Mouse (Mus musculus) forebrain, embryonic 15.5 days (tissue): ENCODE data around the gene Cdk5rap2. TPM values are rescaled to one million over a fixed set of nuclear protein-coding genes. Genes with fewer than 3 reads are reported as not detected.

Source experiments
- ATAC-seq: fragments of 200-750 bp; cut with Nextera tagmentation; replicated peaks from 2 replicates; pipeline ENCODE4 v1.8.0; 2017; ENCODE audit warnings: mild to moderate bottlenecking, moderate TSS enrichment, moderate library complexity
- H3K27ac ChIP-seq: fragments of 300-500 bp; sonication (generic); replicated peaks from 2 replicates; pipeline ENCODE4 v1.5.1; 2015; ENCODE audit warnings: mild to moderate bottlenecking, inconsistent platforms
- H3K27me3 ChIP-seq: fragments of 300-500 bp; sonication (generic); 2 replicates; pipeline ENCODE4 v1.6.1; 2015; ENCODE audit warnings: inconsistent platforms
- H3K36me3 ChIP-seq: fragments of 300-500 bp; sonication (generic); 2 replicates; pipeline ENCODE4 v1.6.1; 2015; ENCODE audit warnings: mild to moderate bottlenecking, inconsistent platforms
- H3K4me1 ChIP-seq: fragments of 300-500 bp; sonication (generic); 2 replicates; pipeline ENCODE4 v1.6.1; 2015; ENCODE audit warnings: inconsistent platforms
- H3K4me2 ChIP-seq: fragments of 300-500 bp; sonication (generic); replicated peaks from 2 replicates; pipeline ENCODE4 v1.6.1; 2015; ENCODE audit warnings: mild to moderate bottlenecking, inconsistent platforms
- H3K4me3 ChIP-seq: fragments of 300-500 bp; sonication (generic); 2 replicates; pipeline ENCODE4 v1.5.1; 2015; ENCODE audit warnings: mild to moderate bottlenecking, inconsistent platforms
- H3K9ac ChIP-seq: fragments of 300-500 bp; sonication (generic); replicated peaks from 2 replicates; pipeline ENCODE4 v1.6.1; 2015; ENCODE audit warnings: mild to moderate bottlenecking, inconsistent platforms
- H3K9me3 ChIP-seq: fragments of 300-500 bp; sonication (generic); 2 replicates; pipeline ENCODE4 v1.6.1; 2016; ENCODE audit warnings: inconsistent platforms
- WGBS: fragments of 180-500 bp; shearing (Covaris S2); methylation state at CpG from one replicate; pipeline ENCODE4 v1.1.7; 2015; ENCODE audit warnings: mixed read lengths; 5-methylcytosine and 5-hydroxymethylcytosine counted together
- polyA plus RNA-seq: library from polyadenylated mRNA; unstranded; fragments of >200 nt; fragmentation: Nextera tagmentation; extraction: Ambion mirVana; gene quantifications from 2 replicates; pipeline ENCODE4 v1.2.1, GENCODE M21; 2015

The Cdk5rap2 gene
- polyA plus RNA-seq, 1 experiment from 2014 or later, result 12.5 TPM

- Histone ChIP-seq H3K9ac (no peak overlapping the region), H3K27me3 (no peaks in the 10 kb centered on the region), H3K4me3 (no peak overlapping the region), H3K36me3 (no peaks in the 10 kb centered on the region), H3K4me2 (no peak overlapping the region), H3K9me3 (no peaks in the 10 kb centered on the region), H3K27ac (no peak overlapping the region), H3K4me1 (peaks cover 11% of the 10 kb centered on the region)
- no peak for ATAC-seq
- WGBS, result 90% methylated on average over 5 of the region's 5 CpGs
These were observed 13.5 kb downstream of the Cdk5rap2 start for GRCm38 (mm10) chr4:70396701-70397100.

GRCm38 (mm10) chr4:70394736-70395135 is 15.5 kb downstream of the Cdk5rap2 start:
- Histone ChIP-seq H3K4me2 (no peak overlapping the region), H3K27me3 (no peaks in the 10 kb centered on the region), H3K27ac (no peak overlapping the region), H3K9me3 (no peaks in the 10 kb centered on the region), H3K9ac (no peak overlapping the region), H3K4me1 (peaks cover 14% of the 10 kb centered on the region), H3K36me3 (no peaks in the 10 kb centered on the region), H3K4me3 (no peak overlapping the region)
- ATAC-seq, result no peak
- 92% methylated on average over 2 of the region's 2 CpGs for WGBS

DNA sequence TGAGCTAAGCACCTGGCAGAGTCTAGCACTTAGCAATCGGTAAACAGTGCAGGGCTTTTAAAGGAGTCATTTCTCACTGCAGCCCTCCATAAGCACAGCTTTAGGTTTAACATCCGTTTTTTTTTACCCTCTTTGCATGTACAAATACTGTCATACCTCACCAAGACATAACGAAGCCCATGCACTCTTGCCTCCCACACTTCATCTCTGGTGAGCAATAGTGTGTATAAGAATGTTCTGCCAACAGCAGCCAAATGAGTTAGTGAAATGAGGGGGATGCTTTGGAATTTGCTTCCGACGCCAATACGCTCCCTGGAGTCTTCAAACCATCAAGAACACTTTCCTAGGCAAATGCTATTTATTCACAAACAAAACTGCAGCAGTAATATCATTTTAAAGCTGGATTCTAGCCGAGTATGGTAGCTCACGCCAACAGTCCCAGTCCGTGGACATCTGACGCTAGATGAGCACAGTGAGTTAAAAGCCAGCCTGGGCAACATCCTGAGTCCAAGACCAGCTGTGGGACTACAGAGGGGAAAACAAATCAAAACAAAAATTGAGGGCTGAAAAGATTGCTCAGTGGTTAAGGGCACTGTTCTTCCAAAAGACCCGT is 18.4 kb downstream of the Cdk5rap2 start:
- H3K27me3 ChIP-seq, result no peaks in the 10 kb centered on the region
- no peaks in the 10 kb centered on the region for H3K36me3 ChIP-seq
- 0 out of 2 replicates have a peak overlapping the region, but pooled peaks have one; percentile 36 for H3K27ac ChIP-seq
- no peak for ATAC-seq
- no peak overlapping the region for H3K9ac ChIP-seq
- 78% methylated on average over 11 of the region's 11 CpGs for WGBS
- no peak overlapping the region for H3K4me3 ChIP-seq
- H3K4me1 ChIP-seq, result peaks cover 13% of the 10 kb centered on the region
- H3K9me3 ChIP-seq, result no peaks in the 10 kb centered on the region
- no peak overlapping the region for H3K4me2 ChIP-seq

- Histone ChIP-seq H3K9ac (no peak overlapping the region), H3K27ac (0 out of 2 replicates have a peak overlapping the region, but pooled peaks have one; percentile 36), H3K4me3 (no peak overlapping the region), H3K4me2 (no peak overlapping the region), H3K9me3 (no peaks in the 10 kb centered on the region), H3K4me1 (peaks cover 9% of the 10 kb centered on the region), H3K36me3 (no peaks in the 10 kb centered on the region), H3K27me3 (no peaks in the 10 kb centered on the region)
- WGBS, result 91% methylated on average over 9 of the region's 9 CpGs
- no peak for ATAC-seq
These were observed 19.2 kb downstream of the Cdk5rap2 start for GRCm38 (mm10) chr4:70391073-70391472.

DNA sequence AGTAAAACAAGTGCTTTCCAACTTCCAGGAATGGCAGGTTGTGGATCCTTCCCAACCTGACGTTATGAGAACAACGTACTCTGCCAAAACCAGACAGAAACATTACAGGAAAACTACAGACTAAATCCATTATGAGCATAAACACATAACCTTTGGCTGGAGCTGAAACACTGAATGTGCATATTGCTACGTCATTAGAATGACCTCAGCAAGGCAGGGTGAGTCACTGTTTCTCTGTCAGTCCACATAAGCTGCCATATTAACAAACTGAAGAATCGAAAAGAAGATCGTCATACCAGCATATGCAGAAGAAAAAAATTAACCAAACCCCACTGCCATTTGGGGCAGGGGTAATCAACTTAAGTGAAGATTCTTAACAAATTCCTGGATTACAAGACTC is 24.0 kb downstream of the Cdk5rap2 start:
- H3K27ac ChIP-seq, result no peak overlapping the region
- H3K4me2 ChIP-seq, result no peak overlapping the region
- no peak for ATAC-seq
- H3K36me3 ChIP-seq, result no peaks in the 10 kb centered on the region
- H3K9me3 ChIP-seq, result no peaks in the 10 kb centered on the region
- no peak overlapping the region for H3K4me3 ChIP-seq
- H3K4me1 ChIP-seq, result no peaks in the 10 kb centered on the region
- no peak overlapping the region for H3K9ac ChIP-seq
- no peaks in the 10 kb centered on the region for H3K27me3 ChIP-seq
- WGBS, result 89% methylated on average over 5 of the region's 5 CpGs

DNA sequence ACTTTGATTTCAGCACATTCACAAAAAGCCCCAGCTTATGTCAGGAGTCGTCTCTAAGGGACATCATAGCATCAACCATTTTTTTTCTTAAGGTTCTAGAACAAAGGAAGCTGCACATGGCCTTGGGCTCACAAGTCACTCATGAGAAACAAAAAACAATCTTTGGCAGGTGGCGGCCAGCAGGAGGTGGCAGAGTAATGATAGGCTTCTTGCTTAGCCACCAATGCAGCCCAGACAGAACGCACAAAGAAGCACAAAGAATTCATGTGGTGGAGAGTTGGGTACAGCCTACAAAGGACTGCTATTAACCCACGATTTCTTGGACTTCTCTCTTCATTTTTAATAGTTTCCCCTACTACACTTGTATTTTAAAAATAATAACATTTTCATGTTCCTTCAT is 32.9 kb downstream of the Cdk5rap2 start:
- Histone ChIP-seq H3K36me3 (0 out of 2 replicates have a peak, but pooled peaks cover 4% of the 10 kb centered on the region), H3K27me3 (no peaks in the 10 kb centered on the region), H3K9ac (no peak overlapping the region), H3K4me2 (no peak overlapping the region), H3K4me1 (no peaks in the 10 kb centered on the region), H3K4me3 (no peak overlapping the region), H3K27ac (no peak overlapping the region), H3K9me3 (no peaks in the 10 kb centered on the region)
- peak; percentile 55 for ATAC-seq
- 47% methylated on average over 4 of the region's 4 CpGs for WGBS

DNA sequence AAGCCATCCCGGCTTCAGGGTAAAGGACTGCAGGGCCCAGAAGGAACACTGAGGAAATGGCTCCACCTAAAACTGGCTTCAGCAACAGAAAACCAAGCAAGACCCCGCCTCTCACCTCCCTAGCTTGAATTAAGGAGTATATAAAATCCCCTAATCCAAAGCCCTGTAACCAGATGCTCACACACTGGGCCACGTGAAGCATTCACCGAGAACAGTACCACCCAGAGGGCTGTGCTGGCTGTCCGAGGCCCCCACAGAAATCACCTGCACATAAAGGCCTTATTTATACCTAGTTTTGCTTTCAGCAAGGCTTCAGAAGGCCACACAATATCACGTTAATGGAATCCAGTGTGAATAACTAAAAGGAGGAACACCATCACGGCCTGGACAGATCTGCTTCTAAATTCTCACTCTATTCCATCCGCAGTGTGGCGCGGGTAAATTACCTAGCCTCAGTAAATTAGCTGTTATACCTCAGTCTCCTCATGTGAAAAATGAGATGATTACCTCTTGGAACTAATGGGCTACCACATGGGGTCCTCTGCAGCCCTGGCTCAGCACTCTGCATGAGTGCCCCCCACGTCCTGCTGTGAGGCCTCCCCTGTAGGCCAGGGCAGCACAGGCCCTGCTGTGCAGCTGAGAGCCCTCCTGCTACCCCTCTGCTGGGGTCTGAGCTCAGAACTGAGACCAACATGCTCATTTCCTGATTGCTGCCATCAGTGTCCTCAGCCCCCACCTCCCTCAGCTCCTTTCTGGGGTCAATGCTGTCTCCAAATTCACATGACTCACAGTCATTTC is 45.0 kb downstream of the Cdk5rap2 start:
- 35% methylated on average over 11 of the region's 11 CpGs for WGBS
- peak; percentile 75 for ATAC-seq

GRCm38 (mm10) chr4:70361366-70361765 is 48.9 kb downstream of the Cdk5rap2 start:
- Histone ChIP-seq H3K27me3 (no peaks in the 10 kb centered on the region), H3K27ac (no peak overlapping the region), H3K9me3 (no peaks in the 10 kb centered on the region), H3K4me1 (no peaks in the 10 kb centered on the region), H3K9ac (no peak overlapping the region), H3K36me3 (peaks cover 3% of the 10 kb centered on the region; the same call in 1 of the 2 replicates), H3K4me3 (no peak overlapping the region), H3K4me2 (no peak overlapping the region)
- ATAC-seq, result no peak
- 76% methylated on average over 4 of the region's 4 CpGs for WGBS

More for the DNA sequence above, 45.0 kb downstream of the Cdk5rap2 start:
- no peak overlapping the region for H3K27ac ChIP-seq
- no peak overlapping the region for H3K4me3 ChIP-seq
- no peaks in the 10 kb centered on the region for H3K9me3 ChIP-seq
- no peak overlapping the region for H3K9ac ChIP-seq
- H3K36me3 ChIP-seq, result peaks cover 3% of the 10 kb centered on the region; the same call in 1 of the 2 replicates
- H3K4me1 ChIP-seq, result no peaks in the 10 kb centered on the region
- H3K27me3 ChIP-seq, result no peaks in the 10 kb centered on the region
- no peak overlapping the region for H3K4me2 ChIP-seq

GRCm38 (mm10) chr4:70355659-70356350 is 54.4 kb downstream of the Cdk5rap2 start:
- Histone ChIP-seq H3K4me3 (no peak overlapping the region), H3K27me3 (no peaks in the 10 kb centered on the region), H3K36me3 (peaks cover 28% of the 10 kb centered on the region), H3K9me3 (no peaks in the 10 kb centered on the region), H3K4me2 (no peak overlapping the region), H3K27ac (no peak overlapping the region; the same call in 1 of the 2 replicates), H3K9ac (no peak overlapping the region), H3K4me1 (peaks cover 2% of the 10 kb centered on the region; the same call in 1 of the 2 replicates)
- ATAC-seq, result peak; percentile 85
- 68% methylated on average over 9 of the region's 9 CpGs for WGBS

DNA sequence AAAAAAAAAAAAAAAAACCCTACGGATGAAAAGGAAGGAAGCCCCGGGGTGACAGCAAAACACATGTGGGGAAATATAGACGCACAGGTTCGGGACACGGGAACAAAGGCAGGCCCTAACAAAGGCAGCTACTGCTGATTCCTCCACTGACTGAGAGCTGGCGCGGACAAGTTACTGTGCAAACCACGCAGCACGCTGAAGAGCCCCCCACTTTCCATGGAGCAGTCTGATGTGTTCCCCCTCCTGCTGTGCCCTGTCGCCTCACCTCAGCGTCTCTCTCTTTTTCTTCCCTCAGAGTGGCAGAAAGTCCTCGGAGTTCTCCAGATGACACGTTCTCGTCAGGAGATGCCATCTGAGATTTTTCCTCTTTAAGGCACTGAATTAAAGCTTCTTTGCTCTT is 55.8 kb downstream of the Cdk5rap2 start:
- H3K4me1 ChIP-seq, result peaks cover 2% of the 10 kb centered on the region; the same call in 1 of the 2 replicates
- H3K36me3 ChIP-seq, result peaks cover 28% of the 10 kb centered on the region
- H3K27me3 ChIP-seq, result no peaks in the 10 kb centered on the region
- no peak for ATAC-seq
- no peaks in the 10 kb centered on the region for H3K9me3 ChIP-seq
- no peak overlapping the region for H3K4me3 ChIP-seq
- H3K27ac ChIP-seq, result 0 out of 2 replicates have a peak overlapping the region, but pooled peaks have one; percentile 9
- no peak overlapping the region for H3K9ac ChIP-seq
- H3K4me2 ChIP-seq, result no peak overlapping the region
- 77% methylated on average over 14 of the region's 14 CpGs for WGBS

DNA sequence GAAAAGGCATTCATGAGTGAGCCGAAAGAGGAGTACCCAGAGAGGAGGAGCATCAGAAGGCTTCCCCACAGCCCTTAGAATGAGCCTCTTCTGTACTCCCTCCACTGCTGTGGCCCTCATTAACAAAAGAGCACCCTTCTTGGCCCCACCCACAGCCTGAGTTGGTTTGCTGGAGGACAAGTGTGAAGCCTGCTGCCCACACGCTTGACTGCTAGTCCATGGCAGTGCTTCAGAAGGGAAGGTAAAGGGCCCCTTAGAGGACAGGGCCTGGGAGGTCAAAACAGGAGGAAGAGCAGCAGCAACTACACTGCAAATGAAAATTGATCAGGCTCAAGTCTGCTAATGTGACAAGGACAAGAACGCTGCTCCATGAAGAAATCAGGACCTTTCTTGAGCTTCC is 56.6 kb downstream of the Cdk5rap2 start:
- 76% methylated on average over 3 of the region's 3 CpGs for WGBS
- H3K9me3 ChIP-seq, result no peaks in the 10 kb centered on the region
- H3K9ac ChIP-seq, result no peak overlapping the region
- no peak for ATAC-seq
- peaks cover 28% of the 10 kb centered on the region for H3K36me3 ChIP-seq
- no peak overlapping the region for H3K4me2 ChIP-seq
- peaks cover 2% of the 10 kb centered on the region; the same call in 1 of the 2 replicates for H3K4me1 ChIP-seq
- H3K27ac ChIP-seq, result peak overlapping the region; percentile 16; the same call in 1 of the 2 replicates
- H3K27me3 ChIP-seq, result no peaks in the 10 kb centered on the region
- no peak overlapping the region for H3K4me3 ChIP-seq
